Mouse (Mus musculus) forebrain, embryonic 12.5 days (tissue): ENCODE results near the gene Dpyd. TPM values are rescaled to one million over a fixed set of nuclear protein-coding genes. Genes with fewer than 3 reads are reported as not detected.

ENCODE experiments used
- ATAC-seq: fragments of 200-750 bp; cut with Nextera tagmentation; 2 replicates; pipeline ENCODE4 v1.8.0; 2017; ENCODE audit warnings: moderate TSS enrichment; ENCODE audit not compliant: low FRiP score
- H3K27ac ChIP-seq: fragments of 300-500 bp; sonication (generic); 2 replicates; pipeline ENCODE4 v1.5.1; 2016; ENCODE audit warnings: mild to moderate bottlenecking
- H3K27me3 ChIP-seq: fragments of 300-500 bp; sonication (generic); 2 replicates; pipeline ENCODE4 v1.6.1; 2016; ENCODE audit warnings: mild to moderate bottlenecking
- H3K36me3 ChIP-seq: fragments of 300-500 bp; sonication (generic); replicated peaks from 2 replicates; pipeline ENCODE4 v1.6.1; 2016; ENCODE audit warnings: mild to moderate bottlenecking
- H3K4me1 ChIP-seq: fragments of 300-500 bp; sonication (generic); 2 replicates; pipeline ENCODE4 v1.6.1; 2016
- H3K4me2 ChIP-seq: fragments of 300-500 bp; sonication (generic); 2 replicates; pipeline ENCODE4 v1.6.1; 2016; ENCODE audit warnings: mild to moderate bottlenecking, moderate library complexity
- H3K4me3 ChIP-seq: fragments of 300-500 bp; sonication (generic); replicated peaks from 2 replicates; pipeline ENCODE4 v1.5.1; 2016; ENCODE audit warnings: mild to moderate bottlenecking
- H3K9ac ChIP-seq: fragments of 300-500 bp; sonication (generic); 2 replicates; pipeline ENCODE4 v1.6.1; 2016; ENCODE audit warnings: mild to moderate bottlenecking
- H3K9me3 ChIP-seq: fragments of 300-500 bp; sonication (generic); 2 replicates; pipeline ENCODE4 v1.6.1; 2016
- WGBS: fragments of 180-500 bp; shearing (Covaris S2); methylation state at CpG from one replicate; pipeline ENCODE4 v1.1.7; 2016; 5-methylcytosine and 5-hydroxymethylcytosine counted together
- polyA plus RNA-seq: library from polyadenylated mRNA; unstranded; fragments of >200 nt; fragmentation: Nextera tagmentation; extraction: Ambion mirVana; gene quantifications from 2 replicates; pipeline ENCODE4 v1.2.1, GENCODE M21; 2016

Gene Dpyd
- polyA plus RNA-seq, 1 experiment from 2014 or later = 8.1 TPM

- 94% methylated on average over 2 of the region's 2 CpGs for WGBS
- H3K27me3 ChIP-seq = no peaks in the 10 kb centered on the region
- H3K4me2 ChIP-seq = no peak overlapping the region
- H3K9me3 ChIP-seq = no peaks in the 10 kb centered on the region
- no peak overlapping the region for H3K27ac ChIP-seq
- H3K4me3 ChIP-seq = no peak overlapping the region
- ATAC-seq = no peak
- no peaks in the 10 kb centered on the region for H3K36me3 ChIP-seq
- no peak overlapping the region for H3K9ac ChIP-seq
- no peaks in the 10 kb centered on the region for H3K4me1 ChIP-seq
These were observed 191.7 kb downstream of the Dpyd start for GRCm38 (mm10) chr3:118753623-118754022.

- no peaks in the 10 kb centered on the region for H3K4me1 ChIP-seq
- no peak overlapping the region for H3K9ac ChIP-seq
- ATAC-seq = no peak
- no peaks in the 10 kb centered on the region for H3K36me3 ChIP-seq
- no peaks in the 10 kb centered on the region for H3K27me3 ChIP-seq
- no peak overlapping the region for H3K27ac ChIP-seq
- H3K4me2 ChIP-seq = no peak overlapping the region
- H3K4me3 ChIP-seq = no peak overlapping the region
- 79% methylated on average over 1 of the region's 1 CpGs for WGBS
- H3K9me3 ChIP-seq = no peaks in the 10 kb centered on the region
These were observed 194.2 kb downstream of the Dpyd start for GRCm38 (mm10) chr3:118756099-118756498.

- H3K4me3 ChIP-seq = no peak overlapping the region
- 82% methylated on average over 1 of the region's 1 CpGs for WGBS
- H3K36me3 ChIP-seq = no peaks in the 10 kb centered on the region
- no peak for ATAC-seq
- H3K9ac ChIP-seq = no peak overlapping the region
- no peaks in the 10 kb centered on the region for H3K9me3 ChIP-seq
- H3K4me1 ChIP-seq = no peaks in the 10 kb centered on the region
- no peak overlapping the region for H3K27ac ChIP-seq
- H3K4me2 ChIP-seq = no peak overlapping the region
- no peaks in the 10 kb centered on the region for H3K27me3 ChIP-seq
These were observed 251.0 kb downstream of the Dpyd start for GRCm38 (mm10) chr3:118812885-118813284.

- 14% methylated on average over 4 of the region's 4 CpGs for WGBS
- H3K27me3 ChIP-seq = no peaks in the 10 kb centered on the region
- H3K4me3 ChIP-seq = no peak overlapping the region
- H3K9me3 ChIP-seq = no peaks in the 10 kb centered on the region
- H3K36me3 ChIP-seq = no peaks in the 10 kb centered on the region
- H3K4me2 ChIP-seq = no peak overlapping the region
- ATAC-seq = no peak
- no peak overlapping the region for H3K27ac ChIP-seq
- H3K9ac ChIP-seq = no peak overlapping the region
- peaks cover 8% of the 10 kb centered on the region; the same call in 1 of the 2 replicates for H3K4me1 ChIP-seq
These were observed 288.9 kb downstream of the Dpyd start for GRCm38 (mm10) chr3:118850613-118851527.

- WGBS = 91% methylated on average over 5 of the region's 5 CpGs
- Histone ChIP-seq H3K27me3 (no peaks in the 10 kb centered on the region), H3K36me3 (no peaks in the 10 kb centered on the region), H3K4me2 (no peak overlapping the region), H3K27ac (no peak overlapping the region), H3K9ac (no peak overlapping the region), H3K4me1 (peaks cover 8% of the 10 kb centered on the region; the same call in 1 of the 2 replicates), H3K9me3 (no peaks in the 10 kb centered on the region), H3K4me3 (no peak overlapping the region)
- ATAC-seq = no peak
These were observed 290.8 kb downstream of the Dpyd start for GRCm38 (mm10) chr3:118852711-118853110.

GRCm38 (mm10) chr3:118855411-118855810 is 293.5 kb downstream of the Dpyd start:
- H3K4me1 ChIP-seq = peaks cover 8% of the 10 kb centered on the region; the same call in 1 of the 2 replicates
- no peaks in the 10 kb centered on the region for H3K36me3 ChIP-seq
- H3K9me3 ChIP-seq = no peaks in the 10 kb centered on the region
- ATAC-seq = no peak
- no peak overlapping the region for H3K27ac ChIP-seq
- H3K4me2 ChIP-seq = no peak overlapping the region
- H3K27me3 ChIP-seq = no peaks in the 10 kb centered on the region; the same call in 1 of the 2 replicates
- no peak overlapping the region for H3K4me3 ChIP-seq
- H3K9ac ChIP-seq = no peak overlapping the region
- WGBS = 78% methylated on average over 7 of the region's 7 CpGs

GRCm38 (mm10) chr3:118869113-118870107 is 307.5 kb downstream of the Dpyd start:
- Histone ChIP-seq H3K27ac (no peak overlapping the region), H3K9ac (no peak overlapping the region), H3K27me3 (no peaks in the 10 kb centered on the region), H3K4me3 (no peak overlapping the region), H3K9me3 (no peaks in the 10 kb centered on the region), H3K36me3 (no peaks in the 10 kb centered on the region), H3K4me2 (no peak overlapping the region), H3K4me1 (no peaks in the 10 kb centered on the region)
- ATAC-seq = no peak
- WGBS = 79% methylated on average over 10 of the region's 10 CpGs

GRCm38 (mm10) chr3:118875871-118876270 is 313.9 kb downstream of the Dpyd start:
- no peak overlapping the region for H3K4me2 ChIP-seq
- H3K27me3 ChIP-seq = no peaks in the 10 kb centered on the region
- 22% methylated on average over 2 of the region's 2 CpGs for WGBS
- no peak overlapping the region for H3K4me3 ChIP-seq
- no peak overlapping the region for H3K9ac ChIP-seq
- H3K36me3 ChIP-seq = no peaks in the 10 kb centered on the region
- H3K27ac ChIP-seq = no peak overlapping the region
- H3K9me3 ChIP-seq = no peaks in the 10 kb centered on the region
- no peaks in the 10 kb centered on the region for H3K4me1 ChIP-seq
- peak; percentile 55; the same call in 1 of the 2 replicates for ATAC-seq

- no peak overlapping the region for H3K9ac ChIP-seq
- H3K4me1 ChIP-seq = no peaks in the 10 kb centered on the region
- H3K4me2 ChIP-seq = no peak overlapping the region
- 82% methylated on average over 11 of the region's 11 CpGs for WGBS
- ATAC-seq = 0 out of 2 replicates have a peak, but pooled peaks have one; percentile 36
- H3K4me3 ChIP-seq = no peak overlapping the region
- no peaks in the 10 kb centered on the region for H3K9me3 ChIP-seq
- no peak overlapping the region for H3K27ac ChIP-seq
- H3K27me3 ChIP-seq = no peaks in the 10 kb centered on the region
- H3K36me3 ChIP-seq = no peaks in the 10 kb centered on the region
These were observed 337.1 kb downstream of the Dpyd start for GRCm38 (mm10) chr3:118899036-118899435.

GRCm38 (mm10) chr3:118991312-118991711 is 429.4 kb downstream of the Dpyd start:
- ATAC-seq = no peak
- 90% methylated on average over 2 of the region's 2 CpGs for WGBS
- Histone ChIP-seq H3K4me2 (no peak overlapping the region), H3K4me3 (no peak overlapping the region), H3K36me3 (no peaks in the 10 kb centered on the region), H3K27me3 (no peaks in the 10 kb centered on the region), H3K9me3 (no peaks in the 10 kb centered on the region), H3K9ac (no peak overlapping the region), H3K4me1 (no peaks in the 10 kb centered on the region), H3K27ac (no peak overlapping the region)

GRCm38 (mm10) chr3:118991793-118992192 is 429.9 kb downstream of the Dpyd start:
- Histone ChIP-seq H3K27me3 (no peaks in the 10 kb centered on the region), H3K9me3 (no peaks in the 10 kb centered on the region), H3K4me1 (no peaks in the 10 kb centered on the region), H3K4me3 (no peak overlapping the region), H3K4me2 (no peak overlapping the region), H3K27ac (no peak overlapping the region), H3K9ac (no peak overlapping the region), H3K36me3 (no peaks in the 10 kb centered on the region)
- ATAC-seq = no peak; the same call in 1 of the 2 replicates
- 86% methylated on average over 4 of the region's 4 CpGs for WGBS

- H3K27me3 ChIP-seq = no peaks in the 10 kb centered on the region
- no peaks in the 10 kb centered on the region for H3K9me3 ChIP-seq
- WGBS = 20% methylated on average over 7 of the region's 7 CpGs
- no peak overlapping the region for H3K9ac ChIP-seq
- no peaks in the 10 kb centered on the region for H3K36me3 ChIP-seq
- no peak overlapping the region for H3K4me2 ChIP-seq
- no peak overlapping the region for H3K27ac ChIP-seq
- no peaks in the 10 kb centered on the region for H3K4me1 ChIP-seq
- H3K4me3 ChIP-seq = no peak overlapping the region
- peak; percentile 93; the same call in 1 of the 2 replicates for ATAC-seq
These were observed 459.3 kb downstream of the Dpyd start for GRCm38 (mm10) chr3:119021255-119021654.
